Mouse (Mus musculus) granulocyte monocyte progenitor cell, adult 5-6 weeks (primary cell): ENCODE data around the gene Azin2. TPM values are rescaled to one million over a fixed set of nuclear protein-coding genes. Genes with fewer than 3 reads are reported as not detected.

Experiments
- ATAC-seq: replicated peaks from 2 replicates; pipeline ENCODE4 v1.8.0; 2016; ENCODE audit warnings: mild to moderate bottlenecking, moderate TSS enrichment, inconsistent platforms; ENCODE audit not compliant: poor library complexity, severe bottlenecking
- total RNA-seq, 2 experiments: library from RNA; stranded (forward) in 1 of 2; stranded (reverse) in 1 of 2; fragments of 200-712, 200-1000 nt in 1 of 2; fragments of >200 nt in 1 of 2; fragmentation: Nextera tagmentation in 1 of 2; gene quantifications; 2 replicates each; pipeline ENCODE4 v1.2.3; 2014 to 2017

Gene Azin2
- total RNA-seq, 2 experiments from 2014 or later: 0.21 to 9.7 TPM

DNA sequence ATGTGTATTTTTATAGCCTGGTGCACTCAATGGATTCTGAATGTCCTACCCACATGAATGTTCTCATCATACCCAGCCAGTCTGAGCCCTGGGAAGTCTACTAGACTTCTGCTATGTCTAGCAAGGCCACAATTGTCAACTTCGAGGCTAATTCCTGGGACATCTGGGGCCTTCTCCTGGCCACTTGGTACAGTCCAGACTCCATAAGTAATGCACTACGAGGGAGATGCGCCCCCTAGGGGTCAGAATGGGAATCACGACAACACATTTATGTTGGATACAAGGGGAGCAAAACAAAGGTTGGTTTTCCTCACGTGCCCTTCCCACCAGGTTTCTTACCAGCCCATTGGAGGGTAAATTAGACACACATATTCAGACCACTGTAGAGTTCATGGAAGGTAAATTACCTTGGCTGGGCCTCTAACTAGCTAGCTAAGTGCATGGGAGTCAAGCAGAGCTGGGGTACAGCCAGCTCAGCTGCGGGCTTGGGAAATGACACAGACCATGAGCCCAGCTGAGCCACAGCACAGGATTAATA lies 14.0 kb downstream of the Azin2 start:
- peak; percentile 52 for ATAC-seq

DNA sequence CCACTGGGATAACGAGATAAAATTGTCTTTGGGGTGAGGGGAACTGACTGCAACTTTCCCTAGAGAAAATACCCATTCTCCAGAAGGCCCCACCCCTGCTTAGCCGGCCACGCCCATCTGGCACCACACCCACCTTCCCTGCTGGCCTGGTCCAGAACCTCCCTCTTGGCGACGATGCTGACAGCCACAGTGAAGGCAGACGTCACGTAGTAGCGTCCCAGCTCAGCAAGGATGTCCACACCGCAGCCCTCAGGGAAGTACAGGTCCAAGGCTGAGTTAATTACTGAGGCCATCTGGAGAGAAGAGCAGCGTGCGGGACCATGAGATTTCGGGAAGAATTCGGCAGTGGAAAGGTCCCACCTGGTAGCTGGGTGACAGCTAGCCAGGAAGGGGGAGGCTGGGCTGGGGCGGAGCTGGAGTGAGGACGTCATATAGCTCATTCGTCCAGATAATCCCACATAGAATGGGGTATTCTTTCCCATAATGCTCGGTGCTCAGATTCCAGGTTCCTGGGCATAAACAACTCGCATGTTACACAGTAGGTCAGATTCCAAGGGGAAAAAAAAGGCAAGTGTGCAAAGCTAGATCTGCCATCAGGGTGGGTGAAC lies 14.8 kb downstream of the Azin2 start:
- ATAC-seq: peak; percentile 45

DNA sequence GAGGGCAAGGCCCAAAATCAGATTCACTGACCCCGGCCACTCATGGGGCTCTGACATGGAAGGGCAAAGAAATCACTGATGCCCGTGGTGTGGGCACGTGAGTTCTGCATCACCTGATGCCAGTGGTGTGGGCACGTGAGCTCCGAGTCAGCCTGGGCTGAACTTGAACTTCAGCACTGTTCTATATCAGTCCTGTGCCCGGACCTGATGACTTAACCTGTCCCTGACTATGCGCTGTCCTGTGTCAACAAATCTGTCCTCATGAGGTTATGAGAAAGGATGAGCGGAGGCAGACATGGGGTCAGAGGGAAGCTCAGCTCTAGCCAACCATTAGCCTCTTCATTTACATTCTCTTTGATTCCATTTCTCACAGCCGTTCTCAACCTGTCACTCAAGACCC lies 15.5 kb downstream of the Azin2 start:
- ATAC-seq: no peak

DNA sequence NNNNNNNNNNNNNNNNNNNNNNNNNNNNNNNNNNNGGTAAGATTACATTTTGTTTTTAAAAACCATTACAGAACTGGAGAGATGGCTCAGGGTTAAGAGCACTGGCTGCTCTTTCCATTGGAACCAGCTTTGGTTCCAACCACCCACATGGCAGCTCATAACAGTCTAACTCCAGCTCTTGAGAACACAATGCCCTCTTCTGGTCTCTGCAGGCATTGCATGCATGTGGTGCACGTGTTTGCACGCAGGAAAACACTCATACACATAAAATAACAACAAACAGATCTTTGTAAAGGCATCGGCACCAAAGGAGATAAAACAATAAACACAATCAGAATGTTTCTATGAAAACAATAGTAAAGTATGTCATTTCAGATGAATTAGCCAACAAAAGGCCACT lies 19.9 kb downstream of the Azin2 start:
- ATAC-seq: no peak

DNA sequence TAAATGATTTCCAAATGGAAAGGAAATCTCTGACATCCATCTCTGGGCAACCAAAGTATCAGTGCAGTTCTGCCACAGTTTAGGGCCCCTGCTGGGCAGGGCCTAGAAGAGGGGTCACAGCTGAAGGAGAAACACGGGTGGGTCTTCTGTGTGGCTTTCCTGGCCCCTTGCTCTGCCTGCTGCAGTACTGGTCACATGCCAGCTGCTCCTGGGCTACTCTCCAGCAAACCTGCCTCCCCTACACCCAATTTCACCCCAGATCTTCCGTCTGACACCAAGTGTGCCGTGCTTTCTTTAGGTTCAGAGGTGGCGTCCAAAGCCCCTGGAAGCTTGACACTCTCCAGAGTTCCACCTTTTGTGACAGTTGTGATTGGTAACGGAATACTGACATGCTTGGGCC lies 26.6 kb downstream of the Azin2 start:
- ATAC-seq: no peak

DNA sequence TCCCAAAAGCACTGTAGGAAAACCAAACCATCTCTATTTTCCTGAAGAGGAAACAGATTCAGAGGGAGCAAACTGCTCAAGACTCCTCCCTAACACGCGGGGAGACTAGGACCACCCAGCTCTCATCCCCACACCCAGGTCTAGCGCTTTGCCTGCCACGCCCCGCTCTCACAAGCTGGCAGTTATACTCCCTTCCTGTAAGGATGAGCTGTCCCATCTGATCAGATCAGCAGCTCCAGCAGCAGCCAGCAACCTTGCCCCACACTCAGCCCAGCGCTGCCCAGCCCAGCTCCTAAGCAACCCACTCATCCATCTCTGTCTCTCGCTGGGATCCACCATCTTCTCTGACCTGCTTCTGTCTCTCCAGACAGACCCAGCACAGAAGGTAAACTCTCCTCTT lies 29.5 kb downstream of the Azin2 start:
- ATAC-seq: no peak

DNA sequence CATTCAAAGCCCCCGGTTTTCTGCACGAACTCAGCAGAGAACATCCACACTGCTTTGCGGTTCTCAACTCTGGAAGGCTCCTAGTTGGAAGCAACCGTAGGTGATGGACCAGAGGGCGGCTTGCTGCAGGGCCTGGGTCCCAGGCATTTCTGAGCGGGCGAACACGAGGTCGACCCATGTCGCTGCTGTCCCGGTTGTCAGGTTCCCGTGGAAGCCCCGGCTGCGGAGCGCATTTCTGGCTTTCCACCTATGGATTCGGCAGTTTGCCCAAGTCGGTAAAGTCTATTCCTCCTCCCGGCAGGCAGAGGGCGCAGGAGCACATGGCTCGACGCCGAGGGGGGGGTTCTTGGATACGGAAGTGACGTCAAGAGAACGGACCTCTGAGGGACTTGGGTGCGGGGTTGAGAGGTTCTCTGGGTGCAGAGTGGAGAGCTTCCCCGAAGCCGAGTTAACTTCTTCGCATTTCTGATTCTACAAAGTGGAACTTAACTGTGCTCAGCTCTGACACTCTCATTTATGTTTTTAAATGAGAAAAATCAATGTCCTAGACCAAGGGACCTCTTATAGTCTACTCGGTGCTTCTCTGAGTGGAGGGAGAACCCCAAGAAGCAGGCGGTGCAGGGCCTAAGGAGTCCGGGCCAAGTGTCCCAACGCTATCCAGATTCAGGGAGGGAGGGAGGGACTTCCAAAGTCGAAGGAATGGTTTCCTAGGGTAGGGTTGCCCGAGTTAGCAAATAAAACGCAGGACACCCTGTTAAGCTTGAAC lies 37.2 kb downstream of the Azin2 start:
- peak; percentile 99 for ATAC-seq

DNA sequence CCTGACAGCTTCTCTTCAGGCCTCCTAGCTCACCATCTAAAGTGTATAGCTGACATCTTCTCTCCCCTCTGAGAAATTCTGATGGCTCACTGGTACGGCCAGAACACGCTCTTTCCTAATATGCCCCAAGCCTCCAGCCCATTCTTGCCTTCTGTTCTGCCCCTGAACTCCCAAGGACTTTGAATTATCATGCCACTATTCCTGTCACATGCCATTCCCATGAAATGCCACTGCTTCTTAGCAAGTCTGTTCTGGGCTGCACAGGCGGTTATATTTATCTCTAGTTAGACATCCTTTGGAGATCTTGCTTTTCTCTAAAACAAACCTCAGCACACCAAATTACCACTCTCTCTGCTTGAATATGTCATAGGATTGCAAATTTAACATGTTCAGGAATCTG lies 38.6 kb downstream of the Azin2 start:
- ATAC-seq: no peak

DNA sequence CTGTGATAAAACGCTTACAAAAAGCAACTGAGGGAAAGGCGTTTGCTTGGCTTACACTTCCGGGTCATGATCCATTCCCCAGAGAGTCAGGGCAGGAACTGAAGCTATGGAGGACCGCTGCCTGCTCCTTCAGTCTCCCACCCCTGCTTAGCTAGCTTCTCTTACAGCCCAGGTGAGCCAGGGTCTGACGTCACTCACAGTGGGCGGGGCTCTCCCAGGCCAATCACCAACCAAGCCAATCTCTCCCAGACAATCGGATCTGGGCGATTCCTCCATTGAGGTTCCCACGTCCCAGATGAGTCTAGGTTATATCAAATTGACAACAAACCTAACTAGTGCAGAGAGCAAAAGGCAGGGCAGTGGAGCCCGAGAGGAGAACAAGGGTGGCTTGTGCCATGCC lies 43.1 kb downstream of the Azin2 start:
- ATAC-seq: no peak

DNA sequence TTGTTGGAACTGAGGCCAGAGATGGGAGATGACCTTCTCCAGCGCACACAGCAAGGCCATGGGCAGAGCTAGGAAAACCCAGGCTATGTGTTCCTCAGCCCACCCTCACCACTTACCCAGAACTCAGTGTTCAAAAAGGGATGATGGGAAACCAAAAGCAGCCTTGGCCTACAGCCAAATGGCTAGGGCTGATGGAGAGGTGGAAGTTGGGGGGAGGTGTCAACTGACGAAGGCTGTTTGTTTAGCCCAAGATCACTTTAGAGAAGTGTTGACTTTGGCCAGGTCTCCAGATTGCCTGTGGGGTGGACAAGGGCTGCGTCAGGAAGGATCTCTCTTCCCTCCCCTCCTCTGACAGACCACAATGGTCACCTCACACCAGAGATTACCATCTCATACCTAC lies 44.1 kb downstream of the Azin2 start:
- ATAC-seq: no peak

DNA sequence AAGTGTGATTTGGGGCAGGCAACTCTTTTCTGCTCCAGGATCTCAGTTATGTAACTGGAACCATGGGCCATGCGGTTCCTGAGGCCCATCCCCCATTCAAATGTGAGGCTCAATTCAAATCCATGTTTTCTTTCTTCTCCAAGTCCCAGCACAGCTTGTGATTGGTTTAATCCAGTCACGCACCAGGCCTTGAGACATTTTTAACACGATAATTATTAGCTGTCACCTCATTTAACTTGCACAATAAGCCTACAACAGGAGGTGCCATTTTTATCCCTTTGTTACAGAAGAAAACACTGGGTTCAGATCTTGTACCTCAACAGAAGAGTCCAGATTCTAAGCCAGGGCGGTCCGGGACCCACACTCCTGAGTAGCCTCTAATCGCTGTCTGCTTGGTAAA lies 44.5 kb downstream of the Azin2 start:
- no peak for ATAC-seq

DNA sequence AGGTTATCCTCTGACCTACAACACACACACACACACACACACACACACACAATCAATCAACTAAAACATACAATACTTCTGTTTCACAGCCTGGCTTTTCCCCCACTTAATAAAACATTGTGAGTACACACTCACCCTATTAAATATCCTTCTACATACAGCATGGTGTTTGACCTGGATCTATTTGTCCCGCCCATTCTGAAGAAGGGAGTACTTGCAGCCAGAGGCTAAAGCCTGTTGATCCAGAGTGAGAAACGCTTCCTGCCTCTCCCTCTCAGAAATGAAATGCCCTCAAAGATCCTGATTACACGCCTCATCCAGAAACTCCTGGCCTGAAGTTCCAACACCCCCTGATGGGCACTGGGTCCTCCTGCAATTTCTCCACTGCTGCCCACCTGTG lies 45.1 kb downstream of the Azin2 start:
- ATAC-seq: no peak

DNA sequence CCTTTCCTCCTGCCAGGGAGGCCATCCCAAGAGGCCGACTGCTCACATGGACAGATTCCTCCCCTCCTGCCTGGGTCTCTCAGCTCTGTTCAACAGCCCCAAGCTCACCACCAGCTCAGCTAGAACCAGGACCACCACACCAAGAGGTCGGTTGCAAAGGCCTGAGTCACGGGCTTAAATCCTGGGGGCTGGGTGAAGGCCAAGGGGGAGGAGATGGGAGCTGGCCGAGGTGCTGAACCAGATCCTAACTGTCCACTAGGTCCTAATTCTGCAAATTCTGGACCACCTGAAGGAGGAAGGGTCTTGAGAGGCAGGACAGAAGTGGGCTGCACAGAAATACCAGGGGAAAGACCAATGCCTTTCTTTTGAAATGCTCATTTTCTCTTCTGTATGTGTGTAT lies 48.4 kb downstream of the Azin2 start:
- peak; percentile 76 for ATAC-seq

DNA sequence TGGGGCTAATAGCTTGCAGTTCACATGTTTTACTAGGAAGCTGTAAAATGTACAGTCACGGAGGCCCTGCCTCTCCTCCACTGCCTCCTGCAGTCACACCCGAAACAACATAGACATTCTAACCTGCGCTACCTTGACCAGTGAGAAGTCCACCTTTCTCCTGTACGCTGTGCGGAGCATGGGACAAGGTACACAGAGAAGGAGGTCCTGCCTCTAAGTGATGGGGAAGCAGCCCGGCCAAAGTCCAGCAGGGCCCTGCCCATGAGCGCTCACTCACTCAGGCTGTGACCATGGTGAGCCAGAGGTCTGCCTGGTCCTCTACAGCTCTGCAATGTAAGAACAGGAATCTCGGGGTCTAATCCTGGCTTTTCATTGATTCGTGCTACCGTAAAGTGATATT lies 50.2 kb downstream of the Azin2 start:
- ATAC-seq: no peak

DNA sequence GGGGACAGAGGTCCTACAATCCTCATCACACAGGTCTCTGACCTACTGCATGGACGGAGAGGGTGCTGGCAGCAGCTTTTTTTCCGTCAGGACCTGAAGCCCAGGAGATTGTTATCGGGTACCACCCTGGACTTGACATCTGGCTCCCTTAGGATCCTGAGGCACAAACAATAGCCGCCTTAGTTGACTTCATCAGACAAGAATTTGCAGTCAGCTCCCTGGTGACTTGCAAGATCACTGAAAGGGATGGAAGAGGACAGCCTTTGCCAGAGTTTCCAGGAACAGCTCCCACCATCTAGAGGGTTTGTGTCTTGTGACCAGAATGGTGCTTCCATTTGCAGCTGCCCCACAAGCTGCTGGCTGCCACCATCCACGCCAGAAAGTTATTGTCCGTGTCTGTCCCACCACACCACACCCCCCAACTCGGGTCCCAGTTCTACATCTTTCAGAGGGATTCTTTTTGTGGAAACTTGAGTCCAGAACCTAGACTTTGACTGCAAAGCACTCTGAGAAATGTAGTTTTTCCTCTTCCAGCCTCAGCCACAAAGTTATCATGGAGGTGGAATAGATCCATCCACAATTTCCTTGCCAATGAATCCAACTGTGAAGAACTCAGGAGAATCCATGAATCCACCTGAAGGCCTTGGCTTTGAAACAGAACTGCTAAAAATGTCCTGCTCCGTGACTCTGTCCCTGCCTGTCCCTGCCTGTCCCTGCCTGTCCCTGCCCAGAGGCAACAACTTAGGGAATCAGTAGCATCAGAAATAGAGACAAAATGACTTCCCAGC lies 51.8 kb downstream of the Azin2 start:
- ATAC-seq: no peak

DNA sequence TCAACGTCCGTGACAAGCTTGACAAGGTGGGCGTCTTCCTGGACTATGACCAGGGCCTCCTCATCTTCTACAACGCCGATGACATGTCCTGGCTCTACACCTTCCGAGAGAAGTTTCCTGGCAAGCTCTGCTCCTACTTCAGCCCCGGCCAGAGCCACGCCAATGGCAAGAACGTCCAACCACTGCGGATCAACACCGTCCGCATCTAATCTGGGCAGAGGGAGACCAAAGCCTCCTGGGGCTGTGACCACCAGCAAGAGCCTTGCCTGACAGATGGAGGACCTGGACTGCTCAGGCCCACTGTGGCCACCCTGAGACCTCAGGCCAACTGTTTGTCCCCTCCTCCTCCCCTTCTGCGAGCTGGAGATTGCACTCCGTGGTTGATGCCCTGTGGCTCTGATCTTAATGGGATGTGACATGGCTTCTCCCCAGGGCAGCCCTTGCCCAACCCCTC lies 52.8 kb downstream of the Azin2 start:
- ATAC-seq: no peak

DNA sequence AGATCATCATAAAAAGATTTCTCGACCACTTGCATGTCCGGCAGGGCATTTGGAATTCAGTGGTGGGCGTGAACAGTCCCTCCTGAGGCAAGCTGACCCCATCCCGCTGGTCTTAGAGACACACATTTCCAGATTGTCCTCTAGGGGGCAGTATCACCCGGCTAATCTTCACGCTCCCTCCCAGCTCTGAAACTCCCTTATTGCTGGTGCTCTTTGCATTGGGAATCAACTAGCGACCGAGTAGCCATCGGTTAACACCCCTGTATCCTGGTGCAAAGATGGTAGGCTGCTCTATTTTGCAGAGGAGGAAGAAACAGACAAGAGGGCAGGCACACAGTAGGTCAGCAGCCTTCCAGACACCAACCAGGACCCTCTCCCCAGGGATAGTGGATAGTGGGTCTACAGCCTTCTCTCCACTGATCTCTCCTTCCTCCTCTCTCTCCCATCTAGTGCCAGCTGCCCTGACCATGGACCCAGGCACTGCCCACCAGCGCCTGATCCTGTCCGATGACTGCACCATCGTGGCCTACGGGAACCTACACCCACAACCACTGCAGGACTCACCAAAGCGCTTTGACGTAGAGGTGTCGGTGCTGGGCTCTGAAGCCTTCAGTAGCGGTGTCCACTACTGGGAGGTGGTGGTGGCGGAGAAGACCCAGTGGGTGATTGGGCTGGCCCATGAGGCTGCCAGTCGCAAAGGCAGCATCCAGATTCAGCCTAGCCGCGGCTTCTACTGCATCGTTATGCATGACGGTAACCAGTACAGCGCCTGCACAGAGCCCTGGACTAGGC lies 53.5 kb downstream of the Azin2 start:
- peak; percentile 76; the same call in 1 of the 2 replicates for ATAC-seq

DNA sequence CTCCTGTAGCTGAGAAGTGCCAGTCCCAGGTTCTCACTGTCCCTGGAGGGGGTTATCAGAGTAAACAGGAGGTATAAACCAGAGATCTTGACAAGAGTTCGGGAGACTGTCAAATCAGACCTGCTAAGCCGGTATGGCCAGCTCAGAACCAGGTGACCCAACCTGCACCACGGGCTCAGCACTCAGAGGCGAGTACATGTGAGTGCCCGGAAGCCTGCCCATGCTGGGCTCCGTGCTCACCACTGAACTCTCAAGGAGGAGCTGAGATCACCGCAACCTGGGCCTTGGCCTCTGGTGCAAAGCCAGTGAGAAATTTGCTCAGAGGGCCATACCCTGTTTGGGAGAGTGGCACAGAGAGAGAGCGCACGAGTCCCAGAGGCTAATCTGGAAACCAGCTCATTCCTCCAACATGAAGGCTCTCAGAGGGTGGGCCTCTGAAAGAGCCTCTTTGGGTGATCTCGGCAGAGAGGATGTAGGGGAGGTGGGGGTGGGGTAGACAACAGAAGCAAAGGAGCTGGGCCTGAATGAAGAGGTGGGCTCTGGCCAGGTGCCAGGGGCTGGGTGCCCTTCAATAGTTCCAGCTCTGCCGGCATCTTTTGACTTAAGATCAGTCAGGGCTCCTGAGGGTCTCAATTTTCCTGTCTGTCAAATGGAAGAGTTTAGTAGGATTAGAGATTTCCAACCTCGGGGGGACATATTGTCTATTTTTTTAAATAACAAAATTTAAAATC lies 54.8 kb downstream of the Azin2 start:
- no peak for ATAC-seq

DNA sequence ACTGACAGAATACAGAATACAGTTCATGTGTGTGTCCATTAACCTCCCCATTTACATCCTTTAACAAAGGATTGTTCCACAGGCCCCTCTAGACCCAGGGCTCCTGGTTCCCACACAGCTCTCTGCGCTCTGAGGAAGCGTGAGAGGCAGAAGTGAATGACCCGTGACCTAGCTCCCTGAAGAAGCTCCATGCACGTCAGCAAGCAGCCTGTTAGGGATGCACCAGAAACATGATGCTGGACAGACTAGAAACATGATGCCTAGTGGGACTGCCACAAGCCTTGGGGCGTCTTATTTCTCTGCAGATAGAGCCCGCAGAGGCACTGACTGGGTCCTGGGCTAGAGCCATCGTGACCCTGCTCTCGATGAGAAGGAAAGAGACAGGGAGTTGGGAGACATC lies 55.5 kb downstream of the Azin2 start:
- ATAC-seq: no peak

DNA sequence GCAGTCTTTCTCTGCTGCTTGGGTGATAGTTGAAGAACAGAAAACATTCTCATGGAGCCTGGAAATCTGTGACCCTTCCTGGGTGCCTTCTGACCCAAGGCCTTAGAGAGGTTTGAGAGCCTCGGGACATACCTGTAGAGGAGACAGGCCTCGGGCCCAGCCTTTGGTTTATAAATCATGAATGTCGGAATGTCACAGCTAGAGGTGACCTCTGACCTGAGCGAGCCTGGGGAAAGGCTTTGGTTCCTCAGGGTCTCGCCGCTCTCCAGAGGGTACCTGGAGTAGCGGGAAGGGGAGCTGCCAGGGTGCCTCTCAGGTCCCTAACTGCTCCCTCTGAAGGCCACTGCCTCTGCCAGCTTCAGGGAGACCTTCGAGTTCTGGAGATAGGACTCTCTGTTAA lies 57.0 kb downstream of the Azin2 start:
- no peak for ATAC-seq
